In genomic region chr4:77961711-77962110, GRCm38 (mm10) we compare ENCODE assay signal across 8 mouse cellular contexts.
DNase-seq lines count a peak whose midpoint lies in the region; ATAC-seq and TF ChIP-seq lines count a peak whose summit lies in the region.

No protein-coding gene starts in this region.

- no peaks in the 10 kb centered on the region for H3K36me3 ChIP-seq in embryonic facial prominence, embryonic 11.5 days (replicated peaks; ENCODE audit: control insufficient read depth, insufficient read depth, low read depth, low read length)
- no peaks in the 10 kb centered on the region for H3K36me3 ChIP-seq in embryonic facial prominence, embryonic 10.5 days (replicated peaks)

- peak; percentile 48 for TF ChIP-seq CTCF in left cerebral cortex, adult 2 months (IDR thresholded peaks at IDR 0.05)

- no peak overlapping the region for H3K27ac ChIP-seq in embryonic facial prominence, embryonic 11.5 days (replicated peaks; ENCODE audit: low read depth, low read length)
- no peak overlapping the region for H3K27ac ChIP-seq in embryonic facial prominence, embryonic 10.5 days (replicated peaks)
- no peak overlapping the region for H3K27ac ChIP-seq in left cerebral cortex, adult 2 months

- DNase-seq in embryonic facial prominence, embryonic 11.5 days (ENCODE audit: low spot score): peak; percentile 38
- DNase-seq in embryonic facial prominence, embryonic 10.5 days (ENCODE audit: low spot score): no peak
- DNase-seq in left cerebral cortex, adult 2 months (ENCODE audit: extremely low spot score in 1 of 2, low spot score in 2 of 2): no peak
- no peak for DNase-seq in left cerebral cortex, postnatal 14 days (ENCODE audit: low spot score in 2 of 2)
- peak; percentile 5 for DNase-seq in ZHBTc4 (ENCODE audit: low read depth, low spot score)
- DNase-seq in mesoderm, embryonic 11.5 days (ENCODE audit: low read depth, low spot score): peak; percentile 28
- DNase-seq in thymus, postnatal 10 days (ENCODE audit: low spot score in 2 of 2): no peak
- DNase-seq in testis, postnatal 14 days (ENCODE audit: low spot score): no peak

- H3K4me3 ChIP-seq in embryonic facial prominence, embryonic 11.5 days (ENCODE audit: low read depth, low read length): no peak overlapping the region
- H3K4me3 ChIP-seq in embryonic facial prominence, embryonic 10.5 days: no peak overlapping the region
- H3K4me3 ChIP-seq in left cerebral cortex, adult 2 months: no peak overlapping the region

- ATAC-seq in embryonic facial prominence, embryonic 11.5 days (replicated peaks; ENCODE audit: insufficient number of reproducible peaks, low FRiP score, low TSS enrichment, low read depth): no peak

- no peak overlapping the region for H3K4me2 ChIP-seq in embryonic facial prominence, embryonic 11.5 days (ENCODE audit: low read depth, low read length)

- intact Hi-C loops in left cerebral cortex, adult 2 months (cut with DNase I): no loop called here
- intact Hi-C loops in left cerebral cortex, postnatal 14 days (cut with DNase I): no loop called here

- H3K4me1 ChIP-seq in embryonic facial prominence, embryonic 11.5 days (ENCODE audit: control insufficient read depth, insufficient read depth, low read length): no peaks in the 10 kb centered on the region
- H3K4me1 ChIP-seq in embryonic facial prominence, embryonic 10.5 days: no peaks in the 10 kb centered on the region

- WGBS in embryonic facial prominence, embryonic 11.5 days: 12% methylated on average over 2 of the region's 2 CpGs
- WGBS in embryonic facial prominence, embryonic 10.5 days: 18% methylated on average over 2 of the region's 2 CpGs

- no peak overlapping the region for H3K9ac ChIP-seq in embryonic facial prominence, embryonic 11.5 days (replicated peaks; ENCODE audit: low read length)

- H3K9me3 ChIP-seq in embryonic facial prominence, embryonic 11.5 days (replicated peaks; ENCODE audit: control insufficient read depth, low read length): no peaks in the 10 kb centered on the region
- H3K9me3 ChIP-seq in embryonic facial prominence, embryonic 10.5 days: no peaks in the 10 kb centered on the region

- no peaks in the 10 kb centered on the region for H3K27me3 ChIP-seq in embryonic facial prominence, embryonic 11.5 days (ENCODE audit: control insufficient read depth, insufficient read depth, low read length)
- H3K27me3 ChIP-seq in embryonic facial prominence, embryonic 10.5 days (replicated peaks; ENCODE audit: low read depth, poor library complexity, severe bottlenecking): no peaks in the 10 kb centered on the region

Comparison
In these comparisons a context has a peak if more than half of its experiments do, and no peak if none do; other contexts are left out.
1. DNase-seq: peak in embryonic facial prominence, embryonic 11.5 days (single experiment), ZHBTc4 (single experiment) and mesoderm, embryonic 11.5 days (single experiment); none in embryonic facial prominence, embryonic 10.5 days (single experiment), left cerebral cortex, adult 2 months (0 of 2), left cerebral cortex, postnatal 14 days (0 of 2), thymus, postnatal 10 days (0 of 2) and testis, postnatal 14 days (single experiment).